Comparison of ENCODE assay signal across 17 mouse cellular contexts in the genomic region with DNA sequence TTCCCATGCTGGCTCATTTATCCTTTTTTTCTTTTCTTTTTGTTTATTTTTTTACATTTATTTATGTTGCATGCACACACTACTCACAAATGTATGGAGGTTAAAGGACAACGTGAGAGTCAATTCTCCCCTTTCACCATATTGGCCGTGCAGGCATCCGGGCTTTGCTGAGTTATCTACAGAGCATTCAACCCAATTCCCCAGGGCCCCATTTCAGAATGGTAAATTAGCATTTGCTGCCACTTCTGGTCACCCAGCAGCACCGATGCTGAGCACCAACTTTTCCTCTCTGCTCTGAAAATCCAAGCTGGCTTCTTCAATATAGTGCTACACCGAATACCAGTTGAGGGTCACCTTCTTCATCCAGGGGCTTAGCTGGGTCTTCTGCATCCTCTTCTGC. TPM values are rescaled to one million over a fixed set of nuclear protein-coding genes. Genes with fewer than 3 reads are reported as not detected.
"Had no signal": no experiment of that assay in that cellular context is flagged by ENCODE, and none has a peak within 500 bp of the region (broad histone marks: within the 10 kb centered on the region; RNA-seq: fewer than 3 reads in every experiment).

No protein-coding gene starts in this region.

- H3K4me2 ChIP-seq: neural tube, embryonic 15.5 days; stomach, embryonic 15.5 days had no signal

- H3K27me3 ChIP-seq: neural tube, embryonic 15.5 days; stomach, embryonic 15.5 days had no signal

- H3K9me3 ChIP-seq: neural tube, embryonic 15.5 days; stomach, embryonic 15.5 days had no signal

- H3K4me1 ChIP-seq: neural tube, embryonic 15.5 days; stomach, embryonic 15.5 days had no signal

- H3K27ac ChIP-seq: neural tube, embryonic 15.5 days; stomach, embryonic 15.5 days; stomach, postnatal 0 days had no signal

- H3K36me3 ChIP-seq: neural tube, embryonic 15.5 days; stomach, embryonic 15.5 days had no signal

- H3K4me3 ChIP-seq: neural tube, embryonic 15.5 days; stomach, embryonic 15.5 days had no signal

- H3K9ac ChIP-seq: neural tube, embryonic 15.5 days; stomach, embryonic 15.5 days had no signal

- DNase-seq: retina, postnatal 1 day; right cerebral cortex, adult 18-20 months; right cerebral cortex, postnatal 14 days; right cerebral cortex, postnatal 25 days; right cerebral cortex, postnatal 4 days; spleen, adult 18-20 months; thymus, adult 18-20 months; thymus, adult 2 months; thymus, postnatal 14 days; thymus, postnatal 25 days; thymus, postnatal 36 days; thymus, postnatal 4 days had no signal

RNA-seq across cellular contexts. Expression of gene Pkd1l3, which starts 24.5 kb away (rescaled TPM):
- polyA plus RNA-seq: stomach, embryonic 14.5 days; stomach, postnatal 0 days had no signal

RNA-seq across cellular contexts. Expression of gene Hp, which starts 59.9 kb away (rescaled TPM):
- polyA plus RNA-seq: neural tube, embryonic 14.5 days had no signal
